Mouse (Mus musculus): ENCODE measurements around the gene Erlec1.

Gene Erlec1

GRCm38 (mm10) chr11:30954279-30954725, at the start of gene Erlec1:
Gene Erlec1, minus strand, starts transcription at chr11:30954335.
- DNase-seq (ENCODE audit: low read depth): peak; percentile 71

GRCm38 (mm10) chr11:31001169-31001908, 47.2 kb upstream of the Erlec1 start:
- peak; percentile 88 for DNase-seq (ENCODE audit: low read depth)

GRCm38 (mm10) chr11:31000028-31000427, 45.9 kb upstream of the Erlec1 start:
- DNase-seq (ENCODE audit: low read depth): no peak

GRCm38 (mm10) chr11:30998704-30999103, 44.6 kb upstream of the Erlec1 start:
- no peak for DNase-seq (ENCODE audit: low read depth)

- DNase-seq (ENCODE audit: low read depth): peak; percentile 66
These were observed 44.1 kb upstream of the Erlec1 start for GRCm38 (mm10) chr11:30998199-30998598.

GRCm38 (mm10) chr11:30996670-30997069, 42.5 kb upstream of the Erlec1 start:
- no peak for DNase-seq (ENCODE audit: low read depth)

- DNase-seq (ENCODE audit: low read depth): no peak
These were observed 32.5 kb upstream of the Erlec1 start for GRCm38 (mm10) chr11:30986625-30987017.

- DNase-seq (ENCODE audit: low read depth): peak; percentile 81
These were observed 31.9 kb upstream of the Erlec1 start, which contains the start of gene Chac2 for GRCm38 (mm10) chr11:30985877-30986624. Gene Chac2, minus strand, starts transcription at chr11:30986350.

GRCm38 (mm10) chr11:30985237-30985636, 31.1 kb upstream of the Erlec1 start:
- DNase-seq (ENCODE audit: low read depth): no peak

- peak; percentile 29 for DNase-seq (ENCODE audit: low read depth)
These were observed 523 bp downstream of the Erlec1 start for GRCm38 (mm10) chr11:30953469-30954154.

GRCm38 (mm10) chr11:30952829-30953228, 1.3 kb downstream of the Erlec1 start:
- peak; percentile 30 for DNase-seq (ENCODE audit: low read depth)

- no peak for DNase-seq (ENCODE audit: low read depth)
These were observed 10.6 kb downstream of the Erlec1 start for GRCm38 (mm10) chr11:30943522-30943921.

GRCm38 (mm10) chr11:30928498-30928897, 25.6 kb downstream of the Erlec1 start:
- DNase-seq (ENCODE audit: low read depth): no peak

GRCm38 (mm10) chr11:30928079-30928478, 26.1 kb downstream of the Erlec1 start:
- peak; percentile 25 for DNase-seq (ENCODE audit: low read depth)

GRCm38 (mm10) chr11:30923283-30923682, 30.9 kb downstream of the Erlec1 start:
- no peak for DNase-seq (ENCODE audit: low read depth)

GRCm38 (mm10) chr11:30920641-30921040, 33.5 kb downstream of the Erlec1 start:
- no peak for DNase-seq (ENCODE audit: low read depth)

GRCm38 (mm10) chr11:30912311-30912710, 41.8 kb downstream of the Erlec1 start:
- no peak for DNase-seq (ENCODE audit: low read depth)

- no peak for DNase-seq (ENCODE audit: low read depth)
These were observed 54.8 kb downstream of the Erlec1 start for GRCm38 (mm10) chr11:30899312-30899711.

- no peak for DNase-seq (ENCODE audit: low read depth)
These were observed 57.9 kb downstream of the Erlec1 start for GRCm38 (mm10) chr11:30896201-30896600.

- DNase-seq (ENCODE audit: low read depth): no peak
These were observed 66.0 kb downstream of the Erlec1 start for GRCm38 (mm10) chr11:30888153-30888552.

- DNase-seq (ENCODE audit: low read depth): no peak
These were observed 68.8 kb downstream of the Erlec1 start, which contains the start of the genes Gpr75 and Asb3 for GRCm38 (mm10) chr11:30885171-30885871. Gene Gpr75, plus strand, starts transcription at chr11:30885358. Gene Asb3, plus strand, starts transcription at chr11:30885416.

Measured in c-Kit-positive CD71-positive TER-119-negative erythroid progenitor cells, embryonic 14.5 days (primary cell).